Mouse (Mus musculus) yolk sac, embryonic 10.5 days (tissue): ENCODE data around the gene Gm11758.
"Not testable (repeated sequence)": the region's sequence is repeated elsewhere in the genome, so short reads cannot be mapped to it uniquely, and the experiment has no call there.

ENCODE experiments used
- DNase-seq: peaks from one replicate; pipeline ENCODE4 v3.0.0-alpha.2; 2017; ENCODE audit warnings: low spot score

Gm11758 gene

GRCm38 (mm10) chr4:73876166-73876565 is at the start of gene Gm11758:
Gene Gm11758, minus strand, starts transcription at chr4:73876266.
- DNase-seq: not testable (repeated sequence)

- not testable (repeated sequence) for DNase-seq
These were observed 44.6 kb upstream of the Gm11758 start, which contains the start of gene Gm11756 for GRCm38 (mm10) chr4:73920660-73921059. Gene Gm11756, minus strand, starts transcription at chr4:73920760.

GRCm38 (mm10) chr4:73905853-73906252 is 29.8 kb upstream of the Gm11758 start, which contains the start of gene Gm13871:
Gene Gm13871, minus strand, starts transcription at chr4:73905953.
- not testable (repeated sequence) for DNase-seq

- not testable (repeated sequence) for DNase-seq
These were observed 14.9 kb upstream of the Gm11758 start, which contains the start of gene Gm11757 for GRCm38 (mm10) chr4:73891012-73891411. Gene Gm11757, minus strand, starts transcription at chr4:73891112.

- no peak for DNase-seq
These were observed 49.5 kb downstream of the Gm11758 start for GRCm38 (mm10) chr4:73826587-73826986.
